Mouse (Mus musculus): ENCODE measurements around the gene Cc2d2b. TPM values are rescaled to one million over a fixed set of nuclear protein-coding genes. Genes with fewer than 3 reads are reported as not detected.
A peak's percentile ranks its signal among the peaks of the same experiment; 100 is the strongest.

The Cc2d2b gene
- polyA plus RNA-seq, 1 experiment from 2014 or later, result 0.18 TPM

DNA sequence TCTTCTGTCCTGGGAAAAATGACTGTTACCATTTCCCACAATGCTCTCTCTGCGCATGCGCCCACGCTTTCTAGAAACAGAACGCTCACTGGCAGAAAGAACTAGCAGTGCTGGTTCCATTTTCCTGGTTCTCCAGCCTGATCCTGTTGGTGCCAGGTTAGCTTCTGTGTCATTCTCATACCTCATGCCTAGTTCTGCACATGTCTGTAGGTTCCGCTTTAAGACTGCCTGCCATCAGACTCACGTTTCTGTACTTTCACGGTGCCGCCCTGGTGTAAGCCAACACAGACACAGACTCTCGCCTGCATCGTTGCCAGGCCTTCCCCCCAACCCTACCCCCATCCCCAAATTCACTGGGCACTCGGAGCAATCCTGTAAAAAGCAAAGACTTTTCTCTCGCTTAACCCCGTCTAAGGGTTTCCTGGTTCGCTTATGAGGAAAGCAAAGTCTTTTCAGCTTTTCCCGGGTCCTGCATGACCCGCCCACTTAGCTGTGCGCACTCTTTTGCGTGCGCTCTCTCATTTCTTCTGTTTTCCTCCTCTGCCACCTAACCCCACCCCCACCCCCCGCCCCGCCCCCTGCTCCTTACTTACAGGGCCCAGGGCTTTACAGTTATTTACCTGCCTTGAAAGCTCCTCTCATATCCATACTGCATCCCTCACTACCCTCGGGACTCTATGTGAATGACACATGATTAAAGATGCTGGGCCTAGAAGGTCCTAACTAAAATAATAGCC is 13.6 kb downstream of the Cc2d2b start:
- Histone ChIP-seq H3K27ac (replicated peaks) (no peak overlapping the region), H3K4me2 (peak overlapping the region; percentile 54), H3K4me1 (replicated peaks) (no peaks in the 10 kb centered on the region), H3K36me3 (no peaks in the 10 kb centered on the region), H3K9ac (peak overlapping the region; percentile 5; the same call in 1 of the 2 replicates), H3K9me3 (no peaks in the 10 kb centered on the region), H3K27me3 (no peaks in the 10 kb centered on the region), H3K4me3 (peak overlapping the region; percentile 28)
- peak; percentile 45; the same call in 1 of the 2 replicates for ATAC-seq (ENCODE audit: low FRiP score, low read depth)
- 39% methylated on average over 22 of the region's 22 CpGs for WGBS

DNA sequence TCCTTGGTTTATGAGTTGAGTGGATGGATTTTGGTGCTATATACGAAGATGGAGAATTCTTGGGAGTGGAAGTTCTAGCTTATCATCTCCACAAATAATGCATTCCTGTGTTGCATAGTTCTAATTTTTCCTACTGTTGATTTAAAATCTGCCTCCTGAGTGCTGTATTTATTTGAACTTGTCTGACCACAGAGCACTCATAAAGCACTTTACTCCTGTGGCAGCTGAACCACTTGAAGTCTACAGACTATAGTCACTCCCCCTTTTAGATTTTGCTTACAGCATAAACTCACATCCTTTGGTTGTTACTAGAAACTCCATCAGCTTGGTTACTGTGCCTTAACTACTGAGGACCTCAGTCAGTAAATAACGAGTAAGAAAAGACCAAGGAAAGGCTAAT is 18.6 kb downstream of the Cc2d2b start:
- 74% methylated on average over 2 of the region's 2 CpGs for WGBS
- H3K27me3 ChIP-seq, result no peaks in the 10 kb centered on the region
- no peak overlapping the region for H3K4me3 ChIP-seq
- no peak overlapping the region for H3K4me2 ChIP-seq
- H3K9me3 ChIP-seq, result no peaks in the 10 kb centered on the region
- H3K4me1 ChIP-seq (replicated peaks), result no peaks in the 10 kb centered on the region
- no peak overlapping the region for H3K9ac ChIP-seq
- no peaks in the 10 kb centered on the region for H3K36me3 ChIP-seq
- no peak overlapping the region for H3K27ac ChIP-seq (replicated peaks)
- ATAC-seq (ENCODE audit: low FRiP score, low read depth), result no peak

DNA sequence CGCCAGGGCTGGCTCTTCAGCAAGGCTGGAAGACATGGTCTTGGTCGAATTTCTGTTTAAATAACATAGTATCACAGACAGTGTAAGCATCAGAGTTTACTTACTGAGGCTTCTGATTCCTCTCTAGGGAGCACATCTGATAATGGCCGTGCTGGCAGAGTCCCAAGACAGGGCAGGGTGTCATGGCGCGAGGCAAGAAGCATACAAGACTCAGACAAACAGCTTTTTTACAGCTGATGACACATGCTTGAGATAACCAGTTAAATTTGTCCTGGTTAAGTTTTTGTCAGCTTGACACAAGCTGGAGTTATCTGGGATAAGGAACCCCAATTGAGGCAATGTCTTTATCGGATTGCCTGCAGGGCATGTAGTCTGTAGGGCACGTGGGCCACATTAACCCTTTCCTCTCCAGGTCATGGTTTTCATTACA is 20.8 kb downstream of the Cc2d2b start:
- H3K4me1 ChIP-seq (replicated peaks), result no peaks in the 10 kb centered on the region
- 51% methylated on average over 7 of the region's 7 CpGs for WGBS

DNA sequence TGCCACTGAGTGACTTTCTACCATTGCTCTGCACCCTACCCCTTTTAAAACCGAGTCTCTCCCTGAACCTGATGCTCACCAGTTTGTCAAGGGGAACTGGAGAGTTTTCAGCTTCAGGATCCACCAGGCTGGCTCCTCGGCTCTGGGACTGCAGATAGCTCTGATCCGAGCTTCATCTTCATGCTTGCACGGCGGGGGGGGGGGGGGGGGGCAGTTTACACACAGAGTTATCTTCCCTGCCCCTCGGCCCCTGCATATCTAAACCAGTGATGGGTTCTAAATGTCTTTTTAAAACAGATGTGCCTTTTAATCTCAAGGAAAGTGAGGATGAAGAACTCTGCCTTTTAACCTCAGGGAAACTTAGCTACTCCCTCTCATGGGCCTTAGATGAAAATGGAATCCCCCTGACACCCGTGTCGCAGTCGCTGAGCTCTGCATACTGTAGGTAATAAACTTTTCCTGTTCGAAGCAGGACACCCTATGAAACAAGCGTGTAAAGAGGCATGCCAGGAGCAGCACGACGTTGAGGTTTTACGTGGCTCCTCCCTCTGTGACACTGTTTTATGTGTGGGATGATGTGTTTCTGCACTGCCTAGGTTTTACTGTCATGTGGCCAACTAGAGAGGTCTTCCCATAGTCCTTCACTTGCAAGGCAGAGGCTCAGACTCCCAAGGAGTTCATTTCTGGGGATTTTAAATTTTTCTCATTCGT is 39.6 kb downstream of the Cc2d2b start:
- Histone ChIP-seq H3K4me3 (no peak overlapping the region), H3K36me3 (no peaks in the 10 kb centered on the region), H3K4me2 (no peak overlapping the region), H3K9ac (no peak overlapping the region), H3K4me1 (replicated peaks) (no peaks in the 10 kb centered on the region), H3K27ac (replicated peaks) (no peak overlapping the region), H3K27me3 (no peaks in the 10 kb centered on the region), H3K9me3 (no peaks in the 10 kb centered on the region)
- ATAC-seq (ENCODE audit: low FRiP score, low read depth), result no peak
- 73% methylated on average over 15 of the region's 15 CpGs for WGBS

More for the DNA sequence above, 20.8 kb downstream of the Cc2d2b start:
- H3K36me3 ChIP-seq, result no peaks in the 10 kb centered on the region
- H3K27me3 ChIP-seq, result no peaks in the 10 kb centered on the region
- H3K9ac ChIP-seq, result no peak overlapping the region
- no peak for ATAC-seq (ENCODE audit: low FRiP score, low read depth)
- no peak overlapping the region for H3K27ac ChIP-seq (replicated peaks)
- H3K4me2 ChIP-seq, result no peak overlapping the region
- no peaks in the 10 kb centered on the region for H3K9me3 ChIP-seq
- no peak overlapping the region for H3K4me3 ChIP-seq

DNA sequence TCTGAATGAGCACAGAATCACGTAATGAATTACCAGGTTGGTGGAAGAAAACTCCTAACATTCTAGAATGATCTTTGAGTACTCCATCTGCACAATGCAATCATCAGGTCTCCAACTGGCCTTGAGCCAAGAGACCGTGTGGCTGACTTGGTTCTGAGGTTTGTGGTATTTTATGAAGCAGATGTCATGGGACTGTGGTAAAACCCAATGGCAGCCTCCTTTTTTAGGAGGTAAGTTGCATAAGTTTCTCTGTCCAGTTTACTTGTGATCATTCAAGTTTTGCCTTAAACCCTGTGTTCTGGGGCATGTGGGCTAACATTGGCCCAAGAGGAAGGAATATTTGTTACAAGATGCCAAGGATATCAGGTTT is 40.1 kb downstream of the Cc2d2b start:
- no peak overlapping the region for H3K27ac ChIP-seq (replicated peaks)
- no peak for ATAC-seq (ENCODE audit: low FRiP score, low read depth)
- 76% methylated on average over 2 of the region's 2 CpGs for WGBS

DNA sequence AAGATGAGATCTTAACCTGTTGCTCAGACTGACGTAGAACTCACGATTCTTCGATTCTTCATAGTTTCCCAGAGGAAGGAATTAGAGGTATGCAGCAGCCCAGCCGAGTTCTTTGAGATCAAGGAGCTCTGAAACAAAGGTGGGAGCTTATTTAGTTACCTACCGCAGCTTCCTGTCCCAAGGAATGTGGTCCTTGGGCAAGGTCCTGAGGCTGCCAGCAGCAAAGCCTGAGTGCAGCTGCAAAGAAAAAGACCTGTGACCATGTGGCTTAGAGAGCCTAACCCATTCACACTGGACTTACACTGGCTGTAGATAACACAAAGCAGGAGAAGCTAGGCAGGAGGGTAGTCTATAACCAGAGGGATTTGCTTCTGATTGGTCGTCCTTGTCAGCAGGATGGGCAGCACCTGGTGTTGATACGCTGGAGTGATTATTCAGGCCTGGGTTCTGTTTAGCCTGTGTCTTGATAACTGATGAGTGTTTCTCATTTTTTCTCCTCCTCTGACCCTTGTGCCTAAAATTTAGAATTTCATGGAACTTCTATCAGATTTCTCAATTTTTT is 56.7 kb downstream of the Cc2d2b start:
- no peaks in the 10 kb centered on the region for H3K27me3 ChIP-seq
- H3K4me2 ChIP-seq, result no peak overlapping the region
- H3K9me3 ChIP-seq, result no peaks in the 10 kb centered on the region
- no peak overlapping the region for H3K9ac ChIP-seq
- WGBS, result 46% methylated on average over 7 of the region's 7 CpGs
- ATAC-seq (ENCODE audit: low FRiP score, low read depth), result no peak
- H3K4me1 ChIP-seq (replicated peaks), result no peaks in the 10 kb centered on the region
- H3K4me3 ChIP-seq, result no peak overlapping the region
- no peaks in the 10 kb centered on the region for H3K36me3 ChIP-seq
- no peak overlapping the region for H3K27ac ChIP-seq (replicated peaks)

More for the DNA sequence above, 40.1 kb downstream of the Cc2d2b start:
- no peaks in the 10 kb centered on the region for H3K36me3 ChIP-seq
- H3K4me2 ChIP-seq, result no peak overlapping the region
- H3K4me3 ChIP-seq, result no peak overlapping the region
- H3K9ac ChIP-seq, result no peak overlapping the region
- H3K9me3 ChIP-seq, result no peaks in the 10 kb centered on the region
- H3K4me1 ChIP-seq (replicated peaks), result no peaks in the 10 kb centered on the region
- no peaks in the 10 kb centered on the region for H3K27me3 ChIP-seq

DNA sequence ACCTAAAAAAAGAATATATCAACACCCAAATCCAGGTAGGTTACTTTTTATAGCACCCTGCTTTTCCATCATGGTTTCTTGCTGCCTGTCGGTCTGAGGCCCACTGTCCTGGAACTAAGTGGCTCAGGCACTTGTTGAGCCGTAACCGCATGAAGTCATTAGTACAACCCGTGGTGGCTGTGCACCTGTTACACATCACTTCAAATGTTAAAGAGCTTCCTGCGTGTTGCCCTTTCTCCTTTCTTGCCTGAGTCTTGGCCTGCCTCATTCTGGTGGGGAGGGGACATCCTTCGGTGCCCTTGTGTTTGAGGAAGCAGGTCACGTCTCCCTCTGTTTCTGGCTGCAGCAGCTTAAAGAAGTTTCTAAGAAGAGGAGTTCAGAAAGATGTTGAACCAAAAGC is 61.3 kb downstream of the Cc2d2b start:
- WGBS, result 65% methylated on average over 7 of the region's 7 CpGs
- no peak overlapping the region for H3K9ac ChIP-seq
- H3K27me3 ChIP-seq, result no peaks in the 10 kb centered on the region
- H3K27ac ChIP-seq (replicated peaks), result no peak overlapping the region
- no peaks in the 10 kb centered on the region for H3K36me3 ChIP-seq
- H3K4me3 ChIP-seq, result no peak overlapping the region
- H3K4me2 ChIP-seq, result no peak overlapping the region
- no peaks in the 10 kb centered on the region for H3K9me3 ChIP-seq
- H3K4me1 ChIP-seq (replicated peaks), result no peaks in the 10 kb centered on the region
- no peak for ATAC-seq (ENCODE audit: low FRiP score, low read depth)

DNA sequence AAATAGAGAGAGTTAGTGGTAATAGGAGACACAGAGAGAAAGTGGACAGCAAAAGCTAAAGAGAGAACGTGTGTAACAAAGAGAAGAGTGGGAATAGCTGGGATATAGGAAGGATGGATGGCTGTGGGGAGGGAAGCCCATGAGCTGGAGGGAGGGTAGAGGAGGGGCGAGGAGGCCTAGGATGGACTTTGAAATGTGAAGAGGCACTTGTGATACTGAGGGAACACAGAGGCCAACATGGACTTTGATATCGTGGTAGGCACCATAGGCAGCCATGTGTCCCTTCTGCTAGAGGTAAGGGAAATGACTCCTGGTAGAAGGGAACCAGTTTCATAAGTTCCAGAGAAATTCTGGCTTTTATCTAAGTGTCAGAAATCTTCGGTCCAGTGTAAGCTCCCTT is 63.3 kb downstream of the Cc2d2b start:
- no peak overlapping the region for H3K27ac ChIP-seq (replicated peaks)
- no peaks in the 10 kb centered on the region for H3K27me3 ChIP-seq
- H3K9me3 ChIP-seq, result no peaks in the 10 kb centered on the region
- H3K4me2 ChIP-seq, result no peak overlapping the region
- 78% methylated on average over 4 of the region's 4 CpGs for WGBS
- no peak overlapping the region for H3K9ac ChIP-seq
- ATAC-seq (ENCODE audit: low FRiP score, low read depth), result no peak
- no peaks in the 10 kb centered on the region for H3K4me1 ChIP-seq (replicated peaks)
- H3K4me3 ChIP-seq, result no peak overlapping the region
- H3K36me3 ChIP-seq, result no peaks in the 10 kb centered on the region

DNA sequence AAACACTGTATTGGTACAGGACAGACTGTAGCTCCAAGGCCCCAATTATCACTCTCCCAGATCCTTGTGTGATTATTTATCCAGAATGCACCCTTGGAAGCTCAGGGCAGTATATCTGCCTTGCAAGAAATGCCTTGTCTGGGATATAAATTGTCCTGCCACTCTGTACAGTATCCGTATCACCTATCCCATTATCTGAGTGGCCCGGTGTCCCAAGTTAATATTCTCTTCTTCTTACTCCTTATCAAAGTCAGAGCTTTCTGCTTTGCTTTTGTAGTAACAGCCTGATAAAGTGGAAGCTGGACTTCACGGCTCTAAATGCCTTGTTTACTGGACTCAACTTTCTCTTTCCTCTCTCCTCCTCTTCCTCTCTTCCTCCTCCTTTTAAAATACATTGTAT is 64.2 kb downstream of the Cc2d2b start:
- Histone ChIP-seq H3K36me3 (no peaks in the 10 kb centered on the region), H3K4me2 (no peak overlapping the region), H3K9me3 (no peaks in the 10 kb centered on the region), H3K9ac (no peak overlapping the region), H3K27ac (replicated peaks) (no peak overlapping the region), H3K4me1 (replicated peaks) (no peaks in the 10 kb centered on the region), H3K27me3 (no peaks in the 10 kb centered on the region), H3K4me3 (no peak overlapping the region)
- no peak for ATAC-seq (ENCODE audit: low FRiP score, low read depth)
- 89% methylated on average over 3 of the region's 3 CpGs for WGBS

DNA sequence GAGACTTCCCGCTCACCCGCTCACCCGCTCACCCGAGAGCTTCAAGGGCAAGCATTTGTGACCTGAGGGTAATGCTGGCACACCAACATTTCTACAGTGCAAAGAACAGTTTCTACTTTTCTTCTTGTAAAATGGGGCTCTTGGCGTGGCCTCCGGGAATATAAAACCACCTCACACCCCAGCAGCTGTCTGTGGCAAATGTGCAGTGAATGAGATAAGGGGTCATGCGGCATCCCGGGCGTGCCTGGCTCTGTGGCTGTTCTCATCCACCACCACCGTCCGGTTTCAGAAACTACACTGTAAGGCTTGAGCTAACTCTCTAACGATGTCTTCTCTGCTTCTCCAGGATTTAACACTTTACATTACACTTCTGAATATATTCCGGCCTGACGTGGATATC is 64.8 kb downstream of the Cc2d2b start:
- Histone ChIP-seq H3K36me3 (no peaks in the 10 kb centered on the region), H3K4me2 (no peak overlapping the region), H3K4me3 (no peak overlapping the region), H3K27me3 (no peaks in the 10 kb centered on the region), H3K27ac (replicated peaks) (no peak overlapping the region), H3K4me1 (replicated peaks) (no peaks in the 10 kb centered on the region), H3K9me3 (no peaks in the 10 kb centered on the region), H3K9ac (no peak overlapping the region)
- WGBS, result 90% methylated on average over 14 of the region's 14 CpGs
- no peak for ATAC-seq (ENCODE audit: low FRiP score, low read depth)

DNA sequence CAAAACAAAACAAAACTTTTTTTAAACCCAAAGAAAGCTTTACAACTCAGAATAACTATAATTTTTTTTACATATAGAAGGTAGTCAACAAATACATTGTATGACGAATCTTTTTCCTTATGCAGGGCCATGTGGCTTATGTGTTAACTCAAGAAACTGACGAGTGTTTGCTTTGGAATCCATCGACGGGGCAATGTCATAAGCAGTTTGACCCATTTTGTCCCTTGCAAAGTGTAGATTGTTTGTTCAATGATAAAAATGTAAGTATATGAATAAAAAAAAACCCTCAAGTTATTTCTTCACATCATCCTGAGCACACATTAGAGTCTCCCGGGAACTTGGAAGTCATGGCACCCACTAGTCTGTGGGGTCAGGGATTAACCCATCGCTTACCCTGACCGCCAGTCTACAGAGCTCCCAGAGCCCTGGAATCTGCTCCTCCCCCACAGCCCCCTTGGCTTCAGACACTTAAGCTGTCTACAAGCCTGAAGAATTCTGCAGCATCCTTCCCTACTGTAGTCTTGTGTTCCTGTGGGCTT is 67.2 kb downstream of the Cc2d2b start:
- WGBS, result 89% methylated on average over 7 of the region's 7 CpGs
- Histone ChIP-seq H3K36me3 (no peaks in the 10 kb centered on the region), H3K27me3 (no peaks in the 10 kb centered on the region), H3K4me1 (replicated peaks) (no peaks in the 10 kb centered on the region), H3K9ac (no peak overlapping the region), H3K9me3 (no peaks in the 10 kb centered on the region), H3K4me3 (no peak overlapping the region), H3K27ac (replicated peaks) (no peak overlapping the region), H3K4me2 (no peak overlapping the region)
- ATAC-seq (ENCODE audit: low FRiP score, low read depth), result no peak

DNA sequence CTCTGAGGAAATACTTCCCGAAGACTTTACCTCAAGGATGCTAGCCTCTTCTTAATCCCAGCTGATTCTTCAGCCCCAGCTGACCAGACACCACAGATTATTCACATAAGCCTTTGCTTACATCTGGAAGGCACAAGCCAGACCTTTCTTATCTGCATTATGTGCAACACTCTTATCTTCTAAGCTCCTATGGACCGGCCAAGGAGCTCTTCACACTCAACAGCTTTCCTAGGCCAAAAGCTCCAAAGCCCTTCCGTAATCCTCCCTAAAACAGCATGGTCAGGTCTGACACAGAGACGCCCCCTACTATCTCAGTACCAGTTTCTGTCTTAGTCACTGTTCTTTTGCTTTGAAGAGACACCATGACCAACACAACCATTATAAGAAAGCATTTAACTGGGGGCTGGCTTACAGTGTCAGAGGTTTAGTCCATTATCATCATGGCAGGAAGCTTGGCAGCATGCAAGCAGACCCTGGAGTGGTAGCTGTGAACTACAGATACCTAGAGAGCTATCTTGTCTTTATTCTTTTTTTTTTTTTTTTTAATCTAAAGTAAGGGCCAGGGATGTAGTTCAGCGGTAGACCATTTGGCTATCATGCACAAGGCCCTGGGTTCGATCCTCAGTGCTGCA is 69.5 kb downstream of the Cc2d2b start:
- no peaks in the 10 kb centered on the region for H3K27me3 ChIP-seq
- no peaks in the 10 kb centered on the region for H3K36me3 ChIP-seq
- 90% methylated on average over 6 of the region's 6 CpGs for WGBS
- no peak overlapping the region for H3K9ac ChIP-seq
- no peak overlapping the region for H3K4me2 ChIP-seq
- no peak for ATAC-seq (ENCODE audit: low FRiP score, low read depth)
- H3K9me3 ChIP-seq, result no peaks in the 10 kb centered on the region
- no peak overlapping the region for H3K27ac ChIP-seq (replicated peaks)
- H3K4me3 ChIP-seq, result no peak overlapping the region
- no peaks in the 10 kb centered on the region for H3K4me1 ChIP-seq (replicated peaks)

All from hindbrain, embryonic 15.5 days (tissue).